Mouse (Mus musculus) left cerebral cortex, postnatal 4 days (tissue): ENCODE measurements at regions not wholly inside any gene's neighbourhood (a gene's known extent, or its start where the extent isn't known, plus 50 kb on each side); places are given as distances from the start of the nearest gene placed in this dataset.

Experiments used
- DNase-seq: peaks from one replicate; pipeline ENCODE4 v3.0.0-alpha.2; 2022
- intact Hi-C: fragments of 180-260 bp; cut with DNase I; formaldehyde crosslinking; loops from one replicate; pipeline ENCODE4 v1.15.1; 2025

DNA sequence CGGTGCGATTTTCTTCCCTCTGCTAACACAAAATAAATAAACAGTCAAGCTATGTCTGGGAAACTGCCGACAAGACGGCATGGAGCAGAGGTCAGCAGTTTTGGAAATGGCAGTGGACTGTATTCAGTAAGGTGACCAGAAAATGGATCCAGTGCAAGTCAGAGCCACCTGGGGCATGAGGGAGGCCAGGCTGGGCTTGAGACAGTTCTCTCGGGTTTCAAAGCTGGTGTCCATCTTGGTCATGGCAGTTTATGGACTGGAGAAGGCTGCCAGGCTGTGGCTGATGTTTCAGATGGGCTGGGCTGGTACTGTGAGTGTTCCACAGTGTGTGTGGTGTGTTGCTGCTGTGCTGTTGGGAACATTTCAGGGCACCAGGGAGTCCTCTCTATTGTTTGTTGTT, 143.6 kb downstream of the Dmrta2 start:
- no peak for DNase-seq
- intact Hi-C loops = no loop called here

DNA sequence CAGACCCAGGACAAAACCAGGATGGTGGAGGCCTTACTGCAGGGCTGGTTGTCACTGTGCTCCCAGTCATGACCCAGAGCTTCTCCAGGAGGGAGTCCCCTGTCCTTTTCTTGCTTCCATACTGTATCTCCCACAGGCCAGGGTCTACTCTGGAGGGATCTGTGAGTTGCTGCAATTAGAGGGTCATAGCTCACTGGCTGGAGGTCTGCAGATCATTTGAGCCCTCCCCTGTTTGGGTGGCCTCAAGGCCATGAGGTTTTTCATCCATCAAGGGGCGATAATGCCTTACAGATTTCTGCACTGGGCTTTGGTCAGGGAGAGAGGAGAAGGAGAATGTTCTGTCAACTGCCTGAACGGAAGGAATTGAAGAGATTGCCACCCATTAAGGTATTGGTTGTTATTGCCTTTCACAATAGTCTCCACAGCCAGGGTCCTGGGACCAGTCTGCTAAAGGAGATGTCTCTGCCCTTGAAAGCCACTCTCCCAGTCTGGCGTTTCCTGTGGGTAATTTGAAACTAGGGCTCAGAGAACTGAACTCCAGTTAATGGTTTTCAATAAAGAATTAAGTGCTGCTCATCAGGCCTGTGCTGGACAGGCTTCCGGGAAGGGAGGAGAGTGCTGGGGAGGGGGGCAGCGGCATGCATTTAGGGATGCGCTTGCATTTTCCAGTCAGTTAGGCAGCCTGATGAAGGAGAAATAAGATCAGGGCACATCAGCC, 147.4 kb downstream of the Dmrta2 start:
- intact Hi-C loops = no loop called here
- DNase-seq = no peak

DNA sequence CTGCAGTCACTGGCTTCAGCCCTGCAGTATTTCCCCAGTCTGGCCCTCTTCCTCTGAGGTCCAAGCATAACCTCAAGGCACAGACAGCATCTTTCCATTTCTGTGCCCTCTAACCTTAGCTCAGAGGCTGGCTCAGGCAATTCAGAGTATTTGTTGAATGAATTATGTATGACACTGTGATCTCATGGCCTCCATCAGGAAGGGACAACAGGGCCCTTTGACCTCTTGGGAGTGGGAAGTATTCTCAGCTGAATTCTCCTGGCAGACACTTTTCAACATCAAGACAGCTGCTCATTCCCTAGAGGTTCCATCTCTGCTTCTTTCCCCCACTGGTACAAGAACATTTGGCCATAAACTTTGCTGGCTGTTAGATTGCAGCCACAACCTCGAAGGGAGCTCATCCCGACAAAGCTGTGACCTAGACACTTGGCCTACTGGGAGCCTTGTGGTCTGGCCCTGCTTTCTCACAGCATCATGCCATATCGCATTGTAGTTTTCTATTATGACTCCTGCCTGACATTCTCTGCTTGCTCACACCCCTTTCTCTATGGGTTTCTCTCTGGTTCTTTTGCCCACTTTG, 150.2 kb downstream of the Dmrta2 start:
- DNase-seq = no peak
- intact Hi-C loops = no loop called here

DNA sequence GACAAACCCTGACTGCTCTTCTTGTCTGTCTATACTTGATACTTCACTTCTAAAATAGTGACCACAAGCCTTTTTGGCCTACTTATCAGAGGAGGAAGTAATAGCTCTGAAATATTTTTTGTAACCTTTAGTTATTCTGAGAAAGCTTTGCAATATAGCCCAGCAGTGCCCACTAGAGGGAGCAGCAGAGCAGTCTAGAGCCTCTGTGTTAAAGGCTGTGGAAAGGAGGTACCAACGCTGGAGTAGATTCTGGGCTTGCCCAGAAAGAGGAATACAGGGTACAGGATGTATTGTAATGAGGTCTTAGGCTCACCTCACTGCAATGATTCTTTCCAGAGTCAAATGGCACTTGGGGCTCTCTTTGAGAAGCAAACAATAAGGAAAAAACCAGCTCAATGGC, 151.1 kb downstream of the Dmrta2 start:
- DNase-seq = peak; percentile 85
- intact Hi-C loops = no loop called here

DNA sequence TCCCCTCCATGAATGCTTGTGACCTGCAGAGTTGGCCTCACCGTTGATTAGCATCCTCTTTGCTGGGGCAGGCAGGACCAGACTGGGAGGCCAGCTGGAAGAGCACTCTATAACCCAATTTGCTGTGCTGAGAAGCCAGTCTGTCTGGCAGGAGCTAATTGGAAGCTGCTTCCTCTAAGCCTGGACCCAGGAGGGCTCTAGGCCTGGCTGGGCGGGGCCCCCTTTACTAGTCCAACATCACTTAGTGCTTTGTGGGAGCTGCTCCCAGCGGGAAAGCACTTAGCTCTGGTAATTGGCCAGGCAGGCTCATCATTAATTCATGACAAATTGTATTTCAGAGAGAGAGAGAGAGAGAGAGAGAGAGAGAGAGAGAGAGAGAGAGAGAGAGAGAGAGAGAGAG, 151.7 kb downstream of the Dmrta2 start:
- peak; percentile 45 for DNase-seq
- intact Hi-C loops = no loop called here

DNA sequence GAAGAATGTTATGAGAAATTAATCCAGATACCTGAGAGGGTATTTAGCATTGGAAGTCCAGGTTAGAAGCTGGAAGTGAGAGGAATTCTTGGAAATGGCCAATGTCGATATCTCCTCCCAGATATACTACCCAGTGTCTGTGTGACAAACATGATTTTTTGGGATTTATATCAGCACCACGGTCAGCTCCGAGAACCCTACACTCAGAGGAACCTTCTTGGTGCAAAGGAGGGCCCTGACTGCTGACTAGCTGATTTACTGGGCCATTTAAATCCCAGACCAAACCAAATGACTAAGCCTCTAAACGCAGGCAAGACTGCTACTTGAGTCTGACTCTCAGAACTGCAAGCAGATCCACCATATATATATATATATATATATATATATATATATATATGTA, 154.2 kb downstream of the Dmrta2 start:
- intact Hi-C loops = no loop called here
- DNase-seq = no peak

DNA sequence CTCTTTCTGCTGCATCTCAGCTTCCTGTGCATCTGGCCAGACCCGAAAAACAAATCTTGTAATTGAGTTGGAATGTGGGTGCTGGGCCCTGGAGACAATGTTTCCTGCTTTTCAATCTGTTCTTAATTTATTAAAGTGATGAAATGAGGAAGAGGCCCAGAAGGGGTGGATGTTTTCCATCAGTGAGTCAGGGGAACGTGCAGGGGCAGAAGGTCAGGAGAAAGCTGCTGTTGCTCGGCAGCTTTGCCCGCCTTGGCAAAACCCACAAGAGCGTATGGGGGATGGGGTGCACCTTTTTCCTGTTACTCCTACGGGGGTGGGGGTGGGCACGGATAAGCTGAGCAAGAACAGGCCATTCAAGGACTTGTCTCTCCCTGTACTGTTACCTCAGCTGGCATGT, 156.2 kb downstream of the Dmrta2 start:
- no peak for DNase-seq
- intact Hi-C loops = no loop called here

DNA sequence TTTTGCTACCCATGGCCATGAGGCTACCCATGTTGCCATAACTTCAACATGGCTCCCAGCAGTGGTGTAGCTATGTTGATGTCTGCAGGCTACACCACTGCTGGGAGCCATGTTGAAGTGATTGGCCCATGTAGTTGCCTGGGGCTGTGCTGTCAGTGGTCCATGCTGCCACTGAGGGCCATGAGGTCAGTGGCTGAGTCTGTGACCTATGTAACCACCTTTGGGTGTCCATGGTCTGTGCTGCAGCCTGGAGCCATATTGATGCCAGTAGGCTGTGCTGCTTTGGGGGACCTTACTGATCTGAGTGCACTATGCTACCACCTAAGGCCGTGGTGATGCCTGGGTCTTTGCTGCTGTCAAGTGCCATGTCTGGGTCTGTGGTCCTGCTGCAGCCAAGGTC, 167.4 kb downstream of the Dmrta2 start:
- no peak for DNase-seq
- intact Hi-C loops = no loop called here

DNA sequence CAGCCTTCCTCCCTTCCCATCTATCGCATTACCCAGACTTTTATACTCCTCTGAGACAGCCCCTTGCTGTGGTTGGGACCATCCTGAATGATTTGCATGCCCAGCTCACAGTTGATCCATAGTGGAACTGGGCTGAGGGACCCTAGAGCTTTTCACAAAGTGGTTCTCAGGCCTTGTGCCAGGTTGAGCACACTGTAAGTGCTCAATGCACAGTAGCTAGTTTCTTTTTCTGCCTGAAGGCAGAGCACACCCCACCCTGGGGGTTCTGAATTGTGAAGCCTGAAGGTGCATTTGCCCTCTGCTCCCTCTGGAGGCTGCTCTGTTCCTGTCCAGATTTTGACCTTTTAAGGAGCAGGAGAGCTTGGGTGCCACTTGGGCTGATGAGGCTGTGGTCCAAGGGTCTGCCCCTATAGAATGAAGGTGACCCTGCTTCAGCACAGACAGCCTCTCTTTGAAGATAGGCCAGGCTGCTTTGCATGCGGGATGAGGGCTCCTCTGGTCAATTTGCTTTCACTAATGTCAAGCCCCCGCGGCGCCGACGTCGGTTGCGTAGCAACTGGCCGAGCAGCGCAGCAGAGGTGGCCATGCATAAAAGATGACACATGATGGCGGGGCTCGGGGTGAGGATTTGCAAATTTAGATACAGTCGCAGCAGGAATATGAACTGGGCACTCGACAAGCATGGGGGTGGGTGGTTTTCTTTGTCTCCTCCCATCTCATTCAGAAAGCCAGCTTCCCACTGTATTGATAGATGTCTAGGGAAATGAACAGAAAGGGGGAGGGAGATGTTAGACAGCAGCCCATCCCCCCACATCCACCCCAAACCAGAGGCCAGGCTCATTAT, 174.5 kb downstream of the Dmrta2 start:
- peak; percentile 93 for DNase-seq
- intact Hi-C loops = no loop called here
